Mouse (Mus musculus): ENCODE results near the gene Smyd3.

DNA sequence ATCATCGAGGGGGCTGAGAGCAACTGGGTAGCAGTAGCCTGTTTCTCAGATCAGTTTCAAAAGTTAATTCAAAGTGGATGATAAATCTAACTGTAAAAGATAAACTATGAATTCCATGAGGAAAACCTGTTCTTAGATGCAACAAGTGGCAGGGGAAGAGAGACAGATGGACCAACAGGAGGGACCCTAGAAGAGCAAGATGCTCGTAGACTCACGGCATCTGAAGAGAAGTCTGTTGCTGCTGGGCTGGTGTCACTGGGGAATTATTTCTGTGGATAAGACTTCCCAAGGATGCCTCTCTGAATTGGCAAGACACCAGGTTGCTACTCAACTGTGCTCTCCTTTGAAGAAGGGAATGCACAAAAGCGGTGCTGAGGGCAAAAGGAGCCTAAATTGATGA is 333.2 kb downstream of the Smyd3 start:
- no peak for TF ChIP-seq CTCF (IDR thresholded peaks at IDR 0.05; ENCODE audit: control insufficient read depth, insufficient read depth, insufficient read length)
- no peak for TF ChIP-seq MAX (IDR thresholded peaks at IDR 0.05)
- no peak for TF ChIP-seq FOSL1 (IDR thresholded peaks at IDR 0.05; ENCODE audit: insufficient read depth, low read length, poor library complexity, severe bottlenecking)
- TF ChIP-seq MYOG (IDR thresholded peaks at IDR 0.05; ENCODE audit: control insufficient read depth, extremely low read depth, insufficient read length): no peak
- no peak for TF ChIP-seq CEBPB (IDR thresholded peaks at IDR 0.05; ENCODE audit: low read depth)
- TF ChIP-seq USF1 (IDR thresholded peaks at IDR 0.05; ENCODE audit: low read depth): no peak
- no peak for TF ChIP-seq MYOD1 (IDR thresholded peaks at IDR 0.05; ENCODE audit: control insufficient read depth, insufficient read length, low read depth)

Measured in C2C12 (cell line).